Mouse (Mus musculus) heart, postnatal 0 days (tissue): ENCODE measurements at regions not wholly inside any gene's neighbourhood (a gene's known extent, or its start where the extent isn't known, plus 50 kb on each side); places are given as distances from the start of the nearest gene placed in this dataset.

Experiments
- CTCF ChIP-seq: IDR thresholded peaks from 2 replicates; pipeline ENCODE4 v1.5.1; 2016; ENCODE audit warnings: antibody characterized with exemption, control low read depth, low read depth
- EP300 ChIP-seq: IDR thresholded peaks from 2 replicates; pipeline ENCODE4 v1.6.1; 2016; ENCODE audit warnings: antibody characterized with exemption, low read depth

DNA sequence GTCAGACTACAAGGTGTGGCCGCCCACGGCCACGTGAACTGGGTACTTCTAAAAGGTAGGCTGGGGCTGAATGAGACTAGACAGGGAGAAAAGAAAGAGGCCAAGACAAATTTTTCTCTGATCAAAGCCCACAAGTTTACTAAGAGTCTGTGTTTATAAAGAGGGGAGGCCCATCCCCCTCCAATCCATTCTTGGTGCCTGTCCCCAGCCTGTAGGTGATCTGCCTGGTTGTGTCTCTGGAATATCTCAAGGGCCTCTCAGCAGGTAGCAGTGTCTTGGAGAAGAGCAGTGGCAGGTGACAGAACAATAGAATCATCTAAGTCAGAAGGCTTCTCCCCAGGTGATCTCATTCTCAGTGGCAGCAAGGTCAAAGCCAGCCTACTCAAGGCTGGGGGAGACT is 743.3 kb downstream of the Adam6a start:
- TF ChIP-seq CTCF (no peak), EP300 (no peak)
